In genomic region chr9:98563137-98564126, GRCm38 (mm10) we compare ENCODE assay signal across 8 mouse cellular contexts. TPM values are rescaled to one million over a fixed set of nuclear protein-coding genes. Genes with fewer than 3 reads are reported as not detected.
A peak's percentile ranks its signal among the peaks of the same experiment; 100 is the strongest.
DNase-seq lines count a peak whose midpoint lies in the region; ATAC-seq and TF ChIP-seq lines count a peak whose summit lies in the region.

Copb2 (plus strand) TSS chr9:98563721.

- H3K4me3 ChIP-seq in C2C12 (ENCODE audit: insufficient read depth, poor library complexity, severe bottlenecking) = peak within 1 kb of the TSS; percentile 83
- H3K4me3 ChIP-seq in erythroblast, embryonic 14.5 days (replicated peaks) = peak within 1 kb of the TSS; percentile 83
- peak within 1 kb of the TSS; percentile 93 for H3K4me3 ChIP-seq in heart, embryonic 12.5 days
- H3K4me3 ChIP-seq in kidney, postnatal 0 days (replicated peaks; ENCODE audit: low read depth, low read length) = peak within 1 kb of the TSS; percentile 85
- H3K4me3 ChIP-seq in liver, embryonic 11.5 days (ENCODE audit: low read depth, low read length) = peak within 1 kb of the TSS; percentile 97
- peak within 1 kb of the TSS; percentile 59 for H3K4me3 ChIP-seq in stomach, embryonic 14.5 days (ENCODE audit: low read depth, low read length)

- peak; percentile 99 for DNase-seq in brain, embryonic 14.5 days (ENCODE audit: low read depth)
- DNase-seq in kidney, postnatal 0 days (ENCODE audit: low spot score) = peak; percentile 98
- DNase-seq in liver, embryonic 11.5 days (ENCODE audit: low spot score) = peak; percentile 97
- DNase-seq in naive thymus-derived CD4-positive, alpha-beta T cell, adult 2 months (ENCODE audit: low read depth) = peak; percentile 99

- H3K27me3 ChIP-seq in C2C12 (ENCODE audit: control insufficient read depth, insufficient read depth, insufficient read length) = no peaks in the 10 kb centered on the region
- peaks cover 24% of the 10 kb centered on the region for H3K27me3 ChIP-seq in erythroblast, embryonic 14.5 days (ENCODE audit: control insufficient read depth)
- H3K27me3 ChIP-seq in heart, embryonic 12.5 days (replicated peaks) = no peaks in the 10 kb centered on the region; the same call in 1 of the 2 replicates
- H3K27me3 ChIP-seq in kidney, postnatal 0 days (ENCODE audit: insufficient read depth, low read length) = no peaks in the 10 kb centered on the region
- no peaks in the 10 kb centered on the region for H3K27me3 ChIP-seq in liver, embryonic 11.5 days (replicated peaks; ENCODE audit: control insufficient read depth, insufficient read depth, low read length)
- no peaks in the 10 kb centered on the region for H3K27me3 ChIP-seq in stomach, embryonic 14.5 days (ENCODE audit: control insufficient read depth, insufficient read depth, low read length)

- TF ChIP-seq POLR2A in brain, embryonic 14.5 days (IDR thresholded peaks at IDR 0.05; ENCODE audit: borderline replicate concordance, extremely low read depth, insufficient read depth, insufficient read length, poor library complexity, severe bottlenecking) = peak; percentile 51; the same call in 1 of the 2 replicates

- no peaks in the 10 kb centered on the region for H3K9me3 ChIP-seq in erythroblast, embryonic 14.5 days (ENCODE audit: control insufficient read depth, low read length)
- H3K9me3 ChIP-seq in heart, embryonic 12.5 days (replicated peaks) = no peaks in the 10 kb centered on the region
- H3K9me3 ChIP-seq in kidney, postnatal 0 days (replicated peaks; ENCODE audit: low read length) = no peaks in the 10 kb centered on the region
- H3K9me3 ChIP-seq in liver, embryonic 11.5 days (ENCODE audit: control insufficient read depth, low read length) = no peaks in the 10 kb centered on the region
- no peaks in the 10 kb centered on the region for H3K9me3 ChIP-seq in stomach, embryonic 14.5 days (ENCODE audit: control insufficient read depth, low read depth, low read length)

- peak; percentile 100 for ATAC-seq in heart, embryonic 12.5 days (ENCODE audit: insufficient number of reproducible peaks, low FRiP score)
- peak; percentile 99 for ATAC-seq in kidney, postnatal 0 days (replicated peaks; ENCODE audit: low FRiP score, low read depth)
- peak; percentile 99 for ATAC-seq in liver, embryonic 11.5 days (replicated peaks; ENCODE audit: low FRiP score)
- ATAC-seq in stomach, embryonic 14.5 days (ENCODE audit: insufficient number of reproducible peaks, insufficient read depth, low FRiP score, low read depth) = peak; percentile 100

- no peak for TF ChIP-seq CTCF in C2C12 (IDR thresholded peaks at IDR 0.05; ENCODE audit: control insufficient read depth, insufficient read depth, insufficient read length)
- TF ChIP-seq CTCF in brain, embryonic 14.5 days (IDR thresholded peaks at IDR 0.05; ENCODE audit: borderline replicate concordance, extremely low read depth, insufficient read depth, insufficient read length) = no peak
- TF ChIP-seq CTCF in kidney, postnatal 0 days (IDR thresholded peaks at IDR 0.05; ENCODE audit: low read depth) = no peak; the same call in 1 of the 2 replicates

- H3K9ac ChIP-seq in heart, embryonic 12.5 days = peak within 1 kb of the TSS; percentile 89
- peak within 1 kb of the TSS; percentile 94 for H3K9ac ChIP-seq in kidney, postnatal 0 days (ENCODE audit: low read depth, low read length)
- H3K9ac ChIP-seq in liver, embryonic 11.5 days (ENCODE audit: low read depth, low read length) = peak within 1 kb of the TSS; percentile 96
- peak within 1 kb of the TSS; percentile 63 for H3K9ac ChIP-seq in stomach, embryonic 14.5 days (replicated peaks; ENCODE audit: low read depth, low read length)

- peaks cover 45% of the 10 kb centered on the region for H3K79me2 ChIP-seq in C2C12 (ENCODE audit: control insufficient read depth, insufficient read depth)

- peak within 1 kb of the TSS; percentile 71 for H3K27ac ChIP-seq in heart, embryonic 12.5 days (ENCODE audit: poor library complexity, severe bottlenecking)
- H3K27ac ChIP-seq in kidney, postnatal 0 days = peak within 1 kb of the TSS; percentile 85
- H3K27ac ChIP-seq in liver, embryonic 11.5 days (ENCODE audit: low read depth, low read length) = peak within 1 kb of the TSS; percentile 75
- H3K27ac ChIP-seq in stomach, embryonic 14.5 days (ENCODE audit: low read length) = peak within 1 kb of the TSS; percentile 82; the same call in 1 of the 2 replicates

- peak within 1 kb of the TSS; percentile 86 for H3K4me2 ChIP-seq in heart, embryonic 12.5 days
- H3K4me2 ChIP-seq in kidney, postnatal 0 days (ENCODE audit: low read length) = peak within 1 kb of the TSS; percentile 81
- H3K4me2 ChIP-seq in liver, embryonic 11.5 days = peak within 1 kb of the TSS; percentile 75
- H3K4me2 ChIP-seq in stomach, embryonic 14.5 days (replicated peaks; ENCODE audit: low read depth, low read length) = peak within 1 kb of the TSS; percentile 78

- H3ac ChIP-seq in C2C12 (ENCODE audit: control insufficient read depth, insufficient read length, low read depth) = peak within 1 kb of the TSS; percentile 85

- peaks cover 6% of the 10 kb centered on the region for H3K36me3 ChIP-seq in C2C12 (ENCODE audit: control insufficient read depth, insufficient read depth)
- H3K36me3 ChIP-seq in erythroblast, embryonic 14.5 days (ENCODE audit: control insufficient read depth) = peaks cover 17% of the 10 kb centered on the region
- H3K36me3 ChIP-seq in heart, embryonic 12.5 days = peaks cover 12% of the 10 kb centered on the region
- peaks cover 2% of the 10 kb centered on the region; the same call in 1 of the 2 replicates for H3K36me3 ChIP-seq in kidney, postnatal 0 days (ENCODE audit: insufficient read depth, low read length)
- H3K36me3 ChIP-seq in liver, embryonic 11.5 days (ENCODE audit: control insufficient read depth, insufficient read depth, low read length) = peaks cover 3% of the 10 kb centered on the region; the same call in 1 of the 2 replicates
- peaks cover 6% of the 10 kb centered on the region; the same call in 1 of the 2 replicates for H3K36me3 ChIP-seq in stomach, embryonic 14.5 days (ENCODE audit: control insufficient read depth, insufficient read depth, low read length)

- peaks cover 28% of the 10 kb centered on the region for H3K4me1 ChIP-seq in erythroblast, embryonic 14.5 days (ENCODE audit: control insufficient read depth)
- peaks cover 19% of the 10 kb centered on the region for H3K4me1 ChIP-seq in heart, embryonic 12.5 days (replicated peaks)
- H3K4me1 ChIP-seq in kidney, postnatal 0 days (replicated peaks; ENCODE audit: insufficient read depth, low read length) = peaks cover 14% of the 10 kb centered on the region
- H3K4me1 ChIP-seq in liver, embryonic 11.5 days (replicated peaks; ENCODE audit: control insufficient read depth, insufficient read depth, low read length) = peaks cover 14% of the 10 kb centered on the region
- H3K4me1 ChIP-seq in stomach, embryonic 14.5 days (ENCODE audit: control insufficient read depth, insufficient read depth, low read length) = peaks cover 6% of the 10 kb centered on the region; the same call in 1 of the 2 replicates

- under 1% methylated on average over 76 of the region's 76 CpGs for WGBS in heart, embryonic 12.5 days
- under 1% methylated on average over 73 of the region's 76 CpGs for WGBS in kidney, postnatal 0 days
- under 1% methylated on average over 76 of the region's 76 CpGs for WGBS in liver, embryonic 11.5 days
- WGBS in stomach, embryonic 14.5 days = under 1% methylated on average over 76 of the region's 76 CpGs

- peaks cover 31% of the 10 kb centered on the region for H3K79me3 ChIP-seq in C2C12 (ENCODE audit: low read depth)

TF ChIP-seq in C2C12, 6 proteins besides CTCF, POLR2A, EP300 and RAD21:
- TF ChIP-seq FOSL1 (IDR thresholded peaks at IDR 0.05; ENCODE audit: insufficient read depth, low read length, poor library complexity, severe bottlenecking) (no peak), CEBPB (IDR thresholded peaks at IDR 0.05; ENCODE audit: low read depth) (no peak), MYOD1 (IDR thresholded peaks at IDR 0.05; ENCODE audit: control insufficient read depth, insufficient read length, low read depth) (no peak), MAX (IDR thresholded peaks at IDR 0.05) (no peak), USF1 (IDR thresholded peaks at IDR 0.05; ENCODE audit: low read depth) (no peak), MYOG (IDR thresholded peaks at IDR 0.05; ENCODE audit: control insufficient read depth, extremely low read depth, insufficient read length) (no peak)

RNA-seq across cellular contexts. Expression of gene Copb2, which starts in this region (rescaled TPM):
- polyA plus RNA-seq in C2C12 (2012; fragmentation: generic; extraction: Trizol) = 86.0 TPM
- polyA plus RNA-seq in brain, embryonic 14.5 days (2012; rRNA removed) = 78.1 and 91.7 TPM in 2 replicates
- 1.3 and 1.8 TPM in 2 replicates for polyA plus RNA-seq in erythroblast, embryonic 14.5 days (2012)
- 153 and 159 TPM in 2 replicates for polyA plus RNA-seq in heart, embryonic 12.5 days (2016; fragmentation: Nextera tagmentation; extraction: Ambion mirVana)
- polyA plus RNA-seq in kidney, postnatal 0 days (2015; fragmentation: Nextera tagmentation; extraction: Ambion mirVana) = 138 and 155 TPM in 2 replicates
- polyA plus RNA-seq in liver, embryonic 11.5 days (2014; fragmentation: Nextera tagmentation; extraction: Ambion mirVana) = 134 and 157 TPM in 2 replicates
- 161 and 176 TPM in 2 replicates for polyA plus RNA-seq in stomach, embryonic 14.5 days (2014; fragmentation: Nextera tagmentation; extraction: Ambion mirVana)

Comparison
In these comparisons a context has a peak if more than half of its experiments do, and no peak if none do; other contexts are left out.
1. Peak in every context shown above with its lines: DNase-seq, ATAC-seq, H3K4me3 ChIP-seq and H3K27ac ChIP-seq.
2. RNA of gene Copb2 (polyA plus RNA-seq): 161 to 176 TPM in stomach, embryonic 14.5 days, 153 to 159 TPM in heart, embryonic 12.5 days, 138 to 155 TPM in kidney, postnatal 0 days, 134 to 157 TPM in liver, embryonic 11.5 days, 78.1 to 91.7 TPM in brain, embryonic 14.5 days and 86.0 TPM in C2C12 (single experiment); 1.3 to 1.8 TPM in erythroblast, embryonic 14.5 days; every median in the first group is over 10 times any median in the second.